Mouse (Mus musculus) lung, embryonic 16.5 days (tissue): ENCODE data around the gene Wnt10b. TPM values are rescaled to one million over a fixed set of nuclear protein-coding genes. Genes with fewer than 3 reads are reported as not detected.
A peak's percentile ranks its signal among the peaks of the same experiment; 100 is the strongest.

Experiments used
- ATAC-seq: fragments of 200-750 bp; cut with Nextera tagmentation; 2 replicates; pipeline ENCODE4 v1.8.0; 2017; ENCODE audit warnings: low read depth, mild to moderate bottlenecking, moderate library complexity
- H3K27ac ChIP-seq: fragments of 300-500 bp; sonication (generic); 2 replicates; pipeline ENCODE4 v1.5.1; 2014; ENCODE audit warnings: mild to moderate bottlenecking, control low read depth, low read length
- H3K27me3 ChIP-seq: fragments of 300-500 bp; sonication (generic); 2 replicates; pipeline ENCODE4 v1.6.1; 2014; ENCODE audit warnings: low read depth, low read length, mixed read lengths; ENCODE audit not compliant: control insufficient read depth, insufficient read depth
- H3K36me3 ChIP-seq: fragments of 300-500 bp; sonication (generic); 2 replicates; pipeline ENCODE4 v1.6.1; 2014; ENCODE audit warnings: low read length; ENCODE audit not compliant: control insufficient read depth, insufficient read depth
- H3K4me1 ChIP-seq: fragments of 300-500 bp; sonication (generic); replicated peaks from 2 replicates; pipeline ENCODE4 v1.6.1; 2014; ENCODE audit warnings: low read length, mixed read lengths; ENCODE audit not compliant: control insufficient read depth, insufficient read depth
- H3K4me2 ChIP-seq: fragments of 300-500 bp; sonication (generic); 2 replicates; pipeline ENCODE4 v1.6.1; 2014; ENCODE audit warnings: low read depth, low read length, control low read depth
- H3K4me3 ChIP-seq: fragments of 300-500 bp; sonication (generic); 2 replicates; pipeline ENCODE4 v1.5.1; 2014; ENCODE audit warnings: mild to moderate bottlenecking, low read length, control low read depth
- H3K9ac ChIP-seq: fragments of 300-500 bp; sonication (generic); 2 replicates; pipeline ENCODE4 v1.6.1; 2014; ENCODE audit warnings: low read length, control low read depth
- H3K9me3 ChIP-seq: fragments of 300-500 bp; sonication (generic); 2 replicates; pipeline ENCODE4 v1.6.1; 2016; ENCODE audit warnings: low read length; ENCODE audit not compliant: control insufficient read depth
- WGBS: fragments of 180-500 bp; shearing (Covaris S2); extraction: QIAGEN DNeasy Blood & Tissue Kit; methylation state at CpG from one replicate; pipeline ENCODE4 v1.1.7; 2014; 5-methylcytosine and 5-hydroxymethylcytosine counted together
- polyA plus RNA-seq: library from polyadenylated mRNA; unstranded; fragments of >200 nt; fragmentation: Nextera tagmentation; extraction: Ambion mirVana; gene quantifications from 2 replicates; pipeline ENCODE4 v1.2.1, GENCODE M21; 2015

The Wnt10b gene
- polyA plus RNA-seq, 1 experiment from 2014 or later: 0.13 TPM

GRCm38 (mm10) chr15:98799396-98799795 lies 21.4 kb upstream of the Wnt10b start:
- Histone ChIP-seq H3K36me3 (no peaks in the 10 kb centered on the region), H3K4me1 (no peaks in the 10 kb centered on the region), H3K4me3 (no peak overlapping the region), H3K9ac (no peak overlapping the region), H3K27me3 (peaks cover 94% of the 10 kb centered on the region), H3K9me3 (no peaks in the 10 kb centered on the region), H3K27ac (no peak overlapping the region), H3K4me2 (no peak overlapping the region)
- peak; percentile 51; the same call in 1 of the 2 replicates for ATAC-seq
- WGBS: 11% methylated on average over 12 of the region's 12 CpGs

DNA sequence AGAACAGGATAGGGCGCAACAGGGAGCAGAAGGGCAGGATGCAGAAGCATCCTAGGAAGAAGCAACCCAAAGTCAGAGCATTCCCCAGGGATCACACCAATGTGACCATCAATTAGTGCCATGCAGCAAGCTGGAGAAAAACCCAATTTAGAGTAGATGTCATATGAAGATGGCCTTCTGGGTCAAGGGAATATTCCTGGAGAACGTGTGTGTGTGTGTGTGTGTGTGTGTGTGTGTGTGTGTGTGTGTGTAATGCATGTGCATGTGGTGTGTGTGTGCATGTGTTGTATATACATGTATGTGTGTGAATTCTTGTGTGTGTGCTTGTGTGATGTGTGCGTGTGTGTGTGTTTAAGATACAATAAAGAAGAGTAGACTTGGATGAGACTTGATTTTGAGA lies 21.0 kb upstream of the Wnt10b start:
- ATAC-seq: no peak
- WGBS: 42% methylated on average over 3 of the region's 3 CpGs

GRCm38 (mm10) chr15:98797835-98798492 lies 20.0 kb upstream of the Wnt10b start:
- WGBS: 7% methylated on average over 28 of the region's 28 CpGs
- Histone ChIP-seq H3K9me3 (no peaks in the 10 kb centered on the region), H3K4me1 (peaks cover 6% of the 10 kb centered on the region; the same call in 1 of the 2 replicates), H3K4me3 (no peak overlapping the region), H3K4me2 (no peak overlapping the region), H3K27me3 (peaks cover 95% of the 10 kb centered on the region), H3K27ac (no peak overlapping the region), H3K36me3 (no peaks in the 10 kb centered on the region), H3K9ac (no peak overlapping the region)
- no peak for ATAC-seq

More for the DNA sequence above, 21.0 kb upstream of the Wnt10b start:
- Histone ChIP-seq H3K4me3 (no peak overlapping the region), H3K36me3 (no peaks in the 10 kb centered on the region), H3K27ac (no peak overlapping the region), H3K4me1 (no peaks in the 10 kb centered on the region), H3K9ac (no peak overlapping the region), H3K27me3 (peaks cover 95% of the 10 kb centered on the region), H3K4me2 (no peak overlapping the region), H3K9me3 (no peaks in the 10 kb centered on the region)

DNA sequence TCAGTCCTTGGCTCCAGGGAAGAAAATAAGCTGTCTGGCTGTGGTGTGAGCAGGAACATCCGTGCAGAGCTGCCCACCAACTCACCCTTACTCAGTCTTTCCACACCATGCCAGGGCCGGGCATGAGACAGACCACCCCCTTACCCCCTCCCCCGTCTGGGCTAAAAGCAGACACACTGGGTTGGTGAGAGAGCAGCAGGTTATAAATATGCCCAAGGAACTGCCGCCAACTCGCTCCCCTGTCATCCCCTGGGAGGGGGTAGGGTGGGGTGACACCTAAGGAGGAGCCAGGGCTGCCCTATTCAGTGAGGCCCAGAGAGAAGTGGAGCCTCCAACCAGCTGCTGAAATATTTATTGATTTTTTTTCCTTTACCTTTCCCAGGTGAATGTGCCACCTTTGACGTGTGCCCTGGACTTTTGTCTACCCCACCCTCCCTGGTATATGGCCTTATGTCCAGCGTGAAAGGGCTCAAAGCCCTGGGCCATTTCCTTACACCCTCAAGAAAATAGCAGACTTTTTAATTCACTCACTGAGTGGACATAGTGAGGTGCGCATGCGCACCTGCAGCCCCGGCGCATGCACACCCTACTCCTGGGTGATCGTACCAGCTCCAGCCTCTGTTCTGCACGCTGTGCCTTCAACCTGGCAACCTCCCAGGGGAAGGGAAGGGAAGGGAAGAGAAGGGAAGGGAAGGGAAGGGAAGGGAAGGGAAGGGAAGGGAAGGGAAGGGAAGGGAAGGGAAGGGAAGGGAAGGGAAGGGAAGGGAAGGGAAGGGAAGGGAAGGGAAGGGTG lies 19.0 kb upstream of the Wnt10b start:
- Histone ChIP-seq H3K4me3 (no peak overlapping the region), H3K36me3 (no peaks in the 10 kb centered on the region), H3K9me3 (no peaks in the 10 kb centered on the region), H3K4me1 (peaks cover 10% of the 10 kb centered on the region), H3K27me3 (peaks cover 96% of the 10 kb centered on the region), H3K9ac (no peak overlapping the region), H3K4me2 (no peak overlapping the region), H3K27ac (no peak overlapping the region)
- no peak for ATAC-seq
- 10% methylated on average over 13 of the region's 13 CpGs for WGBS

DNA sequence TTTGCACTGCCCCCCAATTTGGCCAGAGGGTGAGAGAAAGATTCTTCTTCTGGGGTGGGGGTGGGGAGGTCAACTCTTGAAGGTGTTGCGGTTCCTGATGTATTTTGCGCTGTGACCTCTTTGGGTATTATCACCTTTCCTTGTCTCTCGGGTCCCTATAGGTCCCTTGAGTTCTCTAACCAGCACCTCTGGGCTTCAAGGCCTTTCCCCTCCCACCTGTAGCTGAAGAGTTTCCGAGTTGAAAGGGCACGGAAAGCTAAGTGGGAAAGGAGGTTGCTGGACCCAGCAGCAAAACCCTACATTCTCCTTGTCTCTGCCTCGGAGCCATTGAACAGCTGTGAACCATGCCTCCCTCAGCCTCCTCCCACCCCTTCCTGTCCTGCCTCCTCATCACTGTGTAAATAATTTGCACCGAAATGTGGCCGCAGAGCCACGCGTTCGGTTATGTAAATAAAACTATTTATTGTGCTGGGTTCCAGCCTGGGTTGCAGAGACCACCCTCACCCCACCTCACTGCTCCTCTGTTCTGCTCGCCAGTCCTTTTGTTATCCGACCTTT lies 15.3 kb upstream of the Wnt10b start:
- no peaks in the 10 kb centered on the region for H3K36me3 ChIP-seq
- ATAC-seq: no peak
- H3K4me3 ChIP-seq: no peak overlapping the region
- H3K27ac ChIP-seq: no peak overlapping the region
- H3K9ac ChIP-seq: no peak overlapping the region
- WGBS: under 1% methylated on average over 13 of the region's 13 CpGs
- H3K27me3 ChIP-seq: peaks cover 99% of the 10 kb centered on the region
- H3K4me1 ChIP-seq: peaks cover 20% of the 10 kb centered on the region
- no peaks in the 10 kb centered on the region for H3K9me3 ChIP-seq
- no peak overlapping the region for H3K4me2 ChIP-seq

DNA sequence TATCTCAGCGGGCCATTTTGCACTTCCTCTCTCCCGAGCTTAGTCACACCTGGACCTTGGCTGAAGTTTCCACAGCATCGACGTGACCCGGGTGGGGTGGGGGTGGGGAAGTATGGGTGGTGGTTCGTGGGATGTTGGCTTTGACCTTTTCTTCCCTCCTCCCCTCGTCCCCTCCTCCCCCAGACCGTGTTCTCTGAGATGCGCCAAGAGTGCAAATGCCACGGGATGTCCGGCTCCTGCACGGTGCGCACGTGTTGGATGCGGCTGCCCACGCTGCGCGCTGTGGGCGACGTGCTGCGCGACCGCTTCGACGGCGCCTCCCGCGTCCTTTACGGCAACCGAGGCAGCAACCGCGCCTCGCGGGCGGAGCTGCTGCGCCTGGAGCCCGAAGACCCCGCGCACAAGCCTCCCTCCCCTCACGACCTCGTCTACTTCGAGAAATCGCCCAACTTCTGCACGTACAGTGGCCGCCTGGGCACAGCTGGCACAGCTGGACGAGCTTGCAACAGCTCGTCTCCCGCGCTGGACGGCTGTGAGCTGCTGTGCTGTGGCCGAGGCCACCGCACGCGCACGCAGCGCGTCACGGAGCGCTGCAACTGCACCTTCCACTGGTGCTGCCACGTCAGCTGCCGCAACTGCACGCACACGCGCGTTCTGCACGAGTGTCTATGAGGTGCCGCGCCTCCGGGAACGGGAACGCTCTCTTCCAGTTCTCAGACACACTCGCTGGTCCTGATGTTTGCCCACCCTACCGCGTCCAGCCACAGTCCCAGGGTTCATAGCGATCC lies 14.5 kb upstream of the Wnt10b start:
- H3K4me3 ChIP-seq: peak overlapping the region; percentile 15; the same call in 1 of the 2 replicates
- no peaks in the 10 kb centered on the region for H3K9me3 ChIP-seq
- WGBS: 1% methylated on average over 75 of the region's 75 CpGs
- H3K4me2 ChIP-seq: no peak overlapping the region
- no peak overlapping the region for H3K9ac ChIP-seq
- ATAC-seq: no peak
- peaks cover 99% of the 10 kb centered on the region for H3K27me3 ChIP-seq
- H3K36me3 ChIP-seq: no peaks in the 10 kb centered on the region
- peaks cover 20% of the 10 kb centered on the region for H3K4me1 ChIP-seq
- no peak overlapping the region for H3K27ac ChIP-seq

- WGBS: 1% methylated on average over 23 of the region's 23 CpGs
- ATAC-seq: no peak
- Histone ChIP-seq H3K9ac (no peak overlapping the region), H3K9me3 (no peaks in the 10 kb centered on the region), H3K27ac (no peak overlapping the region), H3K4me1 (peaks cover 20% of the 10 kb centered on the region), H3K27me3 (peaks cover 96% of the 10 kb centered on the region), H3K4me3 (no peak overlapping the region), H3K4me2 (no peak overlapping the region), H3K36me3 (no peaks in the 10 kb centered on the region)
Measured at GRCm38 (mm10) chr15:98791771-98792170, 13.8 kb upstream of the Wnt10b start.

GRCm38 (mm10) chr15:98791221-98791620 lies 13.3 kb upstream of the Wnt10b start:
- peak overlapping the region; percentile 39; the same call in 1 of the 2 replicates for H3K4me2 ChIP-seq
- no peak for ATAC-seq
- H3K27me3 ChIP-seq: peaks cover 91% of the 10 kb centered on the region
- 1% methylated on average over 12 of the region's 12 CpGs for WGBS
- H3K4me1 ChIP-seq: peaks cover 20% of the 10 kb centered on the region
- H3K27ac ChIP-seq: no peak overlapping the region
- peak overlapping the region; percentile 30 for H3K4me3 ChIP-seq
- H3K36me3 ChIP-seq: no peaks in the 10 kb centered on the region
- H3K9ac ChIP-seq: no peak overlapping the region
- H3K9me3 ChIP-seq: no peaks in the 10 kb centered on the region

GRCm38 (mm10) chr15:98790761-98791160 lies 12.8 kb upstream of the Wnt10b start:
- ATAC-seq: no peak
- Histone ChIP-seq H3K4me2 (peak overlapping the region; percentile 39), H3K27ac (no peak overlapping the region), H3K27me3 (peaks cover 86% of the 10 kb centered on the region), H3K36me3 (no peaks in the 10 kb centered on the region), H3K9me3 (peaks cover 3% of the 10 kb centered on the region), H3K4me1 (peaks cover 20% of the 10 kb centered on the region), H3K9ac (no peak overlapping the region), H3K4me3 (peak overlapping the region; percentile 30)
- under 1% methylated on average over 23 of the region's 23 CpGs for WGBS
